Mouse (Mus musculus): ENCODE measurements around the gene Gemin8.

The Gemin8 gene

DNA sequence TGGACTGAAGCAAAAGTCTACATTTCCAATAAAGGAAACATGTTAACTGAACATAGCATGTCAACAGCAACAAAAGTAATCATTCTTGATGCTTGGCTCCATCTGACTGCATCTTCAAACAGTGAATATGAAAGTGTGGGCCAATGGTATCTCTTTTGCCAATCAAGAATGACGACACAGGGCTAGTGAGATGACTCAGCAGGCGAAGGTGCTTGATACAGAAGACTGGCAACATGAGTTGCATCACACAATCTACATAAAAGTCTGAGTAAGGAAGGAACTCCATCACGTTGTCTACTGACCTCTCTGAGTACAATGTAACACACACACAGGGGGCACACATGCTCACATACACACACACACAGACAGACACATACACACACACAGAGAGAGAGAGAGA, 59.5 kb downstream of the Gemin8 start:
- no peak for DNase-seq (ENCODE audit: extremely low spot score)

DNA sequence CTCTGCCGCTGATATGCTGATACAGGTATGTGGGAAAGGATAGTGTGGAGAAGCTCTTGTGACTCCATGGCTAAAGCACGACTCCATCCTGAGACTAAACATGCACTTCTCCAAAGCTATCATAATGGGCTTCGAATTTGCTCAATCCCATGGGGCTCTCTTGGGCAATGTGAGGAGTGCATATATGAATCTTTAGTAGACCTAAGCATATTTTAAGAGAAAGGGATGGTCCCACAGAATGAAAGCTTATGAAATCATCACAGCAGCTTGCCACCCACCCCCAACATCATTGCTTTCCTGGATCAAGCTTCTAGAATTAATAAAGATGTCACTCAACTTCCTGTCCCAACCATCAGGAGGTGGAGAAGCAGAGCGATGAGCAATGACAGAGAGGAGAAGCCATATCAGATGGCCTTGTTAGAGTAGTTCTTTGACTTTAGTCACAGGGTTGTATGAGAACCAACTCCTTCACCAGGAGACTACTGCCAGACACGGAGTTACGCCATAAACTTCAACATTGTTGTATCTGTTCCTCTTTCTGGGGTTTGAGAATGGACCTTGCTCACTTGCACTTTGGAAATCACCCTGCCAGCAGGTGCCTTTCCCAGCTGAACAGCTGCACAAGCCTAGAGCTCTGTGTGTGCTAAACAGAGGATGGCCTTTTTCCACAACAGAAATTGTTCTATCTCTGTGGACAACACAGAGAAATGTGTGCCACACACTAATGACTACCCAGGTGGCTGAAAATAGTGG, 60.4 kb downstream of the Gemin8 start:
- DNase-seq (ENCODE audit: extremely low spot score) = no peak

DNA sequence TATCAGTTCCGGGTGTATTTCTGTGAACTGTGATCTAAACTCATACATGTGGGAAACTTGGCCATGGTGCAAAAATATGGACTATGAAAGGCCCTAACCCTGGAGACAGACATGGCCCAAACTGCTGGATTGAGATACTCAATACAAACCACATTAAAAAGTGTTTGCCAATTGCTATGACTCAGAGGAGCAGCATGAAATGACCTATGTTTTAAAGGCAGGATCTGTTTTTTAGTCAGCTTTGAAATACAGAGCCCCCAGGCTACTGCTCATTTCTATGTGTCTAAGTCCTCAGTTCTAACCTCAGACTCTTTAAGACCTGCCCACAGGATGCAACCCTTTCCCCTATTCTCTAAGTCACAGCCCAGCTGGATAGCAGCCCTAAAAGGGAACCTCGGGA, 65.9 kb downstream of the Gemin8 start:
- no peak for DNase-seq (ENCODE audit: extremely low spot score)

DNA sequence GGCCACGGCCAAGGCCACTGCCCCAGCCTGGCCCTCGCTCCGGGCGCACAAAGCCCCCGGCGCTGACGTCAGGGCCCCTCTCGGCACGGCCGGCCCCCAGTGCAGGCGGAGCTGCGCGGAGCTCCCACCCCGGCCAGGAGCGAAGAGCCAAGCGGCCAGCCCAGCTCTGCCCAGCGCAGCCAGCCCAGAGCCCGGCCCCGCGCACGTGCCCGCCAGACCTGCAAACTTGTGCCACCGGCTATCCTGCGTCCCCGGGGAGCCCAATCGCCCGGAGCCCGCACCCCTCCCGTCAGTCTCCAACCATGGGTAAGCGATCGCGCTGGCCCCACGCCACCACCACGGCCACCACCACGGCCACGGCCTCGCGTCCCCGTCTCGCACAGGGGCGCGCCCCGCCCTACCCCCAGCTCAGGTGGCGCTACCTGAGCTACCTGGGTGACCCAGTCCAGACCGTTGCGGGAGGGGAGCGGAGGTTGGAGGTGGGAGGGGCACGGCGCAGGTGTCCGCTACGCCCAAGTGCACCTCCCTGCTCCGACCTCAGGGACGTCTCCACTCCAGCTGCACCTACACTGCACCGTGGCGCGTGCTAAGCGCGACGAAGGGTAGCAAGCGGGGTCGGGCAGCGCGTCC, 68.7 kb downstream of the Gemin8 start, which contains the start of gene Gpm6b:
Gpm6b (plus strand) TSS at position 81 of the 630 bp plus-strand sequence.
- DNase-seq (ENCODE audit: extremely low spot score) = peak; percentile 18

DNA sequence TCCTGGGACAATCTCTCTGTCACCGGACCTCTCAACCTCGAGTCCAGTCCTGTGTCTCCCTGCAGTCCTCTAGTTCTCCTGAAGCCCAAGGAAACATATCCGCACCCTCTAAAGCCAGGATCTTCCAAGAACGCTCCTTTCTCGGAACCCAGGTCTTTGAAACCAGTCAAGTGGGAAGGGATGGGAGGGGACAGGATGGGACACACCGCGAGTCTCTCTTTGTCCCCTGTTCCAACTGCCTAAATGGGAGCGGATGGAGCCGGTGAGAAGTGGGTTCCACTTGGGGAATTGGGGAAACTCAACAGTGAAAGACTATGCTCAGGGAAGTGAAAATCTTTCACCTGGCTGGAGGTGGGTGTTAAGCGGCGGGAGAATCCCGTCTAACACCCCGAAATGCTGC, 69.3 kb downstream of the Gemin8 start:
- DNase-seq (ENCODE audit: extremely low spot score) = no peak
